ENCODE assay signal across 8 mouse cellular contexts in genomic region chr5:106925488-106926368, GRCm38 (mm10). TPM values are rescaled to one million over a fixed set of nuclear protein-coding genes. Genes with fewer than 3 reads are reported as not detected.
DNase-seq lines count a peak whose midpoint lies in the region; ATAC-seq and TF ChIP-seq lines count a peak whose summit lies in the region.

TSS of gene Hfm1 (minus strand) at chr5:106926321.

- H3K27me3 ChIP-seq in ES-Bruce4 (ENCODE audit: control insufficient read depth, insufficient read depth, low read length, poor library complexity, severe bottlenecking), result peaks cover 2% of the 10 kb centered on the region
- no peaks in the 10 kb centered on the region for H3K27me3 ChIP-seq in forebrain, embryonic 11.5 days (ENCODE audit: control insufficient read depth, insufficient read depth, low read length)
- H3K27me3 ChIP-seq in lung, embryonic 15.5 days, result no peaks in the 10 kb centered on the region

- H3K9ac ChIP-seq in ES-Bruce4 (ENCODE audit: low read depth, poor library complexity, severe bottlenecking), result peak within 1 kb of the TSS; percentile 94
- H3K9ac ChIP-seq in forebrain, embryonic 11.5 days (ENCODE audit: low read length), result peak within 1 kb of the TSS; percentile 83
- H3K9ac ChIP-seq in lung, embryonic 15.5 days, result peak within 1 kb of the TSS; percentile 49

- H3K9me3 ChIP-seq in ES-Bruce4 (replicated peaks; ENCODE audit: control insufficient read depth, insufficient read depth, low read length, poor library complexity, severe bottlenecking), result no peaks in the 10 kb centered on the region
- no peaks in the 10 kb centered on the region for H3K9me3 ChIP-seq in forebrain, embryonic 11.5 days (ENCODE audit: control insufficient read depth, low read length)
- no peaks in the 10 kb centered on the region for H3K9me3 ChIP-seq in lung, embryonic 15.5 days

- no peak for TF ChIP-seq POLR2A in ES-Bruce4 (IDR thresholded peaks at IDR 0.05; ENCODE audit: insufficient read depth, low read length)

- peak within 1 kb of the TSS; percentile 74 for H3K4me2 ChIP-seq in forebrain, embryonic 11.5 days (ENCODE audit: low read depth, low read length, severe bottlenecking)
- peak within 1 kb of the TSS; percentile 90 for H3K4me2 ChIP-seq in lung, embryonic 15.5 days

- ATAC-seq in forebrain, embryonic 11.5 days (replicated peaks; ENCODE audit: low FRiP score), result peak; percentile 97
- peak; percentile 49 to 68 for ATAC-seq in hematopoietic stem cell, adult 5-6 weeks (replicated peaks in 1 of 2; ENCODE audit: insufficient read depth in 1 of 2, low FRiP score in 2 of 2, low TSS enrichment in 1 of 2, low read depth in 1 of 2, poor library complexity in 2 of 2, severe bottlenecking in 2 of 2)
- ATAC-seq in lung, embryonic 15.5 days (ENCODE audit: borderline replicate concordance, extremely low read depth, low FRiP score, low TSS enrichment), result peak; percentile 84; the same call in 1 of the 2 replicates

- no peak for TF ChIP-seq CTCF in ES-Bruce4 (IDR thresholded peaks at IDR 0.05; ENCODE audit: low read depth, low read length)

- H3K4me3 ChIP-seq in ES-Bruce4 (ENCODE audit: low read depth, low read length), result peak within 1 kb of the TSS; percentile 85
- peak within 1 kb of the TSS; percentile 64 for H3K4me3 ChIP-seq in forebrain, embryonic 11.5 days (ENCODE audit: low read depth, low read length)
- peak within 1 kb of the TSS; percentile 52 for H3K4me3 ChIP-seq in lung, embryonic 15.5 days

- H3K36me3 ChIP-seq in ES-Bruce4 (ENCODE audit: control insufficient read depth, insufficient read depth, low read length, poor library complexity, severe bottlenecking), result no peaks in the 10 kb centered on the region
- H3K36me3 ChIP-seq in forebrain, embryonic 11.5 days (ENCODE audit: control insufficient read depth, insufficient read depth, low read length), result no peaks in the 10 kb centered on the region
- no peaks in the 10 kb centered on the region for H3K36me3 ChIP-seq in lung, embryonic 15.5 days

- H3K4me1 ChIP-seq in ES-Bruce4 (ENCODE audit: control insufficient read depth, insufficient read depth, low read length), result no peaks in the 10 kb centered on the region
- no peaks in the 10 kb centered on the region for H3K4me1 ChIP-seq in forebrain, embryonic 11.5 days (replicated peaks; ENCODE audit: control insufficient read depth, insufficient read depth, low read length)
- H3K4me1 ChIP-seq in lung, embryonic 15.5 days, result 0 out of 2 replicates have a peak, but pooled peaks cover 3% of the 10 kb centered on the region

- no peak for TF ChIP-seq EP300 in ES-Bruce4 (IDR thresholded peaks at IDR 0.05; ENCODE audit: insufficient read depth, low read depth, low read length)

- WGBS in forebrain, embryonic 11.5 days, result 1% methylated on average over 58 of the region's 76 CpGs
- under 1% methylated on average over 70 of the region's 76 CpGs for WGBS in lung, embryonic 15.5 days

- DNase-seq in c-Kit-positive CD71-positive TER-119-positive erythroid progenitor cells, embryonic 14.5 days (ENCODE audit: low spot score), result peak; percentile 70
- DNase-seq in forebrain, embryonic 11.5 days (ENCODE audit: low spot score), result peak; percentile 88
- peak; percentile 70 to 79 for DNase-seq in layer of hippocampus, postnatal 10 days (ENCODE audit: low spot score in 2 of 2)
- peak; percentile 72 for DNase-seq in ovary, postnatal 36 days (ENCODE audit: low spot score)
- DNase-seq in thymus, postnatal 25 days, result peak; percentile 59

- no peak within 1 kb of the TSS for H3K27ac ChIP-seq in ES-Bruce4 (ENCODE audit: insufficient read depth, low read length)
- H3K27ac ChIP-seq in forebrain, embryonic 11.5 days (ENCODE audit: low read depth, low read length), result 0 out of 2 replicates have a peak within 1 kb of the TSS, but pooled peaks have one; percentile 5
- H3K27ac ChIP-seq in lung, embryonic 15.5 days, result no peak within 1 kb of the TSS

RNA-seq across cellular contexts. Expression of gene Hfm1, which starts in this region (rescaled TPM):
- polyA plus RNA-seq in ES-Bruce4 (2011; ENCODE audit: insufficient read depth, insufficient read length, low read depth, missing spikeins), result 2.8 and 3.5 TPM in 2 replicates
- polyA plus RNA-seq in forebrain, embryonic 11.5 days (2014; fragmentation: Nextera tagmentation; extraction: Ambion mirVana), result 5.4 and 5.9 TPM in 2 replicates
- 0.81 and 1.1 TPM in 2 replicates for total RNA-seq in hematopoietic stem cell, adult 5-6 weeks (2017)
- 1 to 10 TPM; 2.9 to 3.4 TPM for total RNA-seq in layer of hippocampus, postnatal 10 days (2021)
- polyA plus RNA-seq in lung, embryonic 15.5 days (2015; fragmentation: Nextera tagmentation; extraction: Ambion mirVana), result 0.60 and 0.90 TPM in 2 replicates

Comparison
In these comparisons a context has a peak if more than half of its experiments do, and no peak if none do; other contexts are left out.
1. Peak in ATAC-seq, H3K4me3 ChIP-seq, H3K9ac ChIP-seq and H3K4me2 ChIP-seq in lung, embryonic 15.5 days; RNA of the gene not detected or under 1 TPM.